Mouse (Mus musculus) bone marrow, adult 2 months (tissue): Measurements from ENCODE around the gene Mxd1. TPM values are rescaled to one million over a fixed set of nuclear protein-coding genes. Genes with fewer than 3 reads are reported as not detected.

Experiments used
- H3K27ac ChIP-seq: fragments of 200-500 bp; 2 replicates; pipeline ENCODE4 v1.5.1; 2012; ENCODE audit warnings: low read depth, mild to moderate bottlenecking, control low read depth, inconsistent platforms, low read length; ENCODE audit not compliant: control insufficient read depth, poor library complexity, insufficient read depth
- H3K4me1 ChIP-seq: fragments of 200-500 bp; 2 replicates; pipeline ENCODE4 v1.6.1; 2011; ENCODE audit warnings: low read length; ENCODE audit not compliant: control insufficient read depth, insufficient read depth
- H3K4me3 ChIP-seq: fragments of 200-500 bp; replicated peaks from 2 replicates; pipeline ENCODE3; 2011; ENCODE audit warnings: mild to moderate bottlenecking, low read depth, low read length, control low read depth; ENCODE audit not compliant: control insufficient read depth
- CTCF ChIP-seq: fragments of 200-500 bp; IDR thresholded peaks from 2 replicates; pipeline ENCODE4 v1.5.1; 2011; ENCODE audit warnings: low read length, control low read depth; ENCODE audit not compliant: control insufficient read depth, insufficient read depth
- POLR2A ChIP-seq: fragments of 200-500 bp; IDR thresholded peaks from 2 replicates; pipeline ENCODE4 v1.6.1; 2011; ENCODE audit warnings: low read depth, mild to moderate bottlenecking, control low read depth, low read length, borderline replicate concordance; ENCODE audit not compliant: control insufficient read depth
- WGBS: fragments of 180-500 bp; shearing (Covaris S2); methylation state at CpG from one replicate; pipeline ENCODE4 v1.1.7; 2018; 5-methylcytosine and 5-hydroxymethylcytosine counted together
- polyA plus RNA-seq: library from polyadenylated mRNA; stranded (reverse); fragments of >200 nt; gene quantifications from 2 replicates; pipeline ENCODE4 v1.2.4, GENCODE M21; 2011; ENCODE audit warnings: low replicate concordance; ENCODE audit not compliant: missing spikeins, insufficient read depth, insufficient read length

The Mxd1 gene
- polyA plus RNA-seq, 1 experiment = 56.2 TPM

DNA sequence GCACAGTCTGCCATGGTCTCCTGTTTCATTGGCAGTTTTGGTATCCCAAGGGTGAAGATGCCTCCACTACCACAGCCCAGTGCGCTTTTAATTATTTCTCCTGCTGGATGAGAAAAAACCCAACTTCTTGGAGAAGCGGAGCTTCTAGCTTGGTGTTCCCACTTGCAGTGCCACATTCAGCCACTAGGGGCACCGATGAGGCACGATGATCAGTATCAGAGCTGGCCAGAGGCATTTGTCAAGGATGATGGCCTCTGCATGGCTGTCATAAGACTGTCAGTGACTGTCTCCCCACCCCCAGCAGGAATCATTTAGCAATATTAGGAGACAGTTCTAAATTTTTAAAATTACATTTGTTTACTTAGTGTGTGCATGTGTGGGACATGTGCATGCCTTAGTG lies 69.8 kb downstream of the Mxd1 start:
- WGBS = 18% methylated on average over 4 of the region's 4 CpGs
- TF ChIP-seq POLR2A (no peak), CTCF (peak; percentile 96)
- no peak overlapping the region for H3K4me3 ChIP-seq
- peaks cover 5% of the 10 kb centered on the region for H3K4me1 ChIP-seq
- peak overlapping the region; percentile 90 for H3K27ac ChIP-seq

- H3K4me3 ChIP-seq = no peak overlapping the region
- 0 out of 2 replicates have a peak overlapping the region, but pooled peaks have one; percentile 27 for H3K27ac ChIP-seq
- TF ChIP-seq POLR2A = no peak
- TF ChIP-seq CTCF = no peak
Measured at GRCm38 (mm10) chr6:86598742-86599193, 70.2 kb downstream of the Mxd1 start.

More at GRCm38 (mm10) chr6:86598742-86599193, 70.2 kb downstream of the Mxd1 start:
- H3K4me1 ChIP-seq = peaks cover 5% of the 10 kb centered on the region
- 71% methylated on average over 5 of the region's 5 CpGs for WGBS

Other genes starting within 250 kb of the Mxd1 start
- not detected in 2 replicates for gene Gm44790, start 242.5 kb downstream of the Mxd1 start, polyA plus RNA-seq
- gene C87436, start 230.8 kb downstream of the Mxd1 start, polyA plus RNA-seq = 7.9 and 13.3 TPM in 2 replicates
- gene Pcbp1, start 142.8 kb downstream of the Mxd1 start, polyA plus RNA-seq = 52.9 and 86.3 TPM in 2 replicates
- gene Asprv1, start 41.0 kb downstream of the Mxd1 start, polyA plus RNA-seq = 7.6 and 19.6 TPM in 2 replicates
- gene Snrnp27, start 15.4 kb upstream of the Mxd1 start, polyA plus RNA-seq = 47.5 and 47.8 TPM in 2 replicates
- 5.0 and 7.3 TPM in 2 replicates for gene Gmcl1, start 64.2 kb upstream of the Mxd1 start, polyA plus RNA-seq
- 3.7 and 9.0 TPM in 2 replicates for gene Anxa4, start 124.4 kb upstream of the Mxd1 start, polyA plus RNA-seq
- 11.6 and 16.9 TPM in 2 replicates for gene Aak1, start 180.4 kb upstream of the Mxd1 start, polyA plus RNA-seq